27 mouse cellular contexts compared by ENCODE assay signal in genomic region chr12:70929781-70930180, GRCm38 (mm10).
"Had no signal": no experiment of that assay in that cellular context is flagged by ENCODE, and none has a peak within 500 bp of the region (broad histone marks: within the 10 kb centered on the region; RNA-seq: fewer than 3 reads in every experiment).

No protein-coding gene starts in this region.

- H3K36me3 ChIP-seq: heart, embryonic 10.5 days; heart, embryonic 12.5 days; hindbrain, embryonic 10.5 days; hindbrain, embryonic 12.5 days; kidney, embryonic 15.5 days; limb, embryonic 13.5 days; limb, embryonic 15.5 days; liver, embryonic 12.5 days had no signal

- ATAC-seq: hindbrain, embryonic 16.5 days; inflammation-experienced regulatory T-cells, adult 6 months; intestine, embryonic 16.5 days; liver, embryonic 12.5 days had no signal

- H3K4me2 ChIP-seq: heart, embryonic 12.5 days; hindbrain, embryonic 12.5 days; hindbrain, embryonic 14.5 days; kidney, embryonic 15.5 days; limb, embryonic 13.5 days; limb, embryonic 15.5 days; liver, embryonic 12.5 days had no signal

- DNase-seq: gastrocnemius, adult 2 months; gastrocnemius, postnatal 10 days; gastrocnemius, postnatal 25 days; heart, postnatal 10 days; heart, postnatal 4 days; kidney, adult 11 months; kidney, adult 2 months; kidney, adult 9 months; kidney, postnatal 14 days; kidney, postnatal 36 days; layer of hippocampus, adult 9-11 months; layer of hippocampus, postnatal 36 days; left cerebral cortex, postnatal 4 days had no signal

- H3K27ac ChIP-seq: gastrocnemius, adult 2 months; heart, embryonic 10.5 days; hindbrain, embryonic 10.5 days; hindbrain, embryonic 12.5 days; hindbrain, embryonic 14.5 days; kidney, embryonic 15.5 days; kidney, postnatal 0 days; limb, embryonic 13.5 days; limb, embryonic 15.5 days; liver, embryonic 12.5 days; liver, embryonic 14.5 days had no signal

- H3K9ac ChIP-seq: heart, embryonic 12.5 days; hindbrain, embryonic 12.5 days; hindbrain, embryonic 14.5 days; kidney, embryonic 15.5 days; limb, embryonic 13.5 days; limb, embryonic 15.5 days; liver, embryonic 12.5 days; liver, embryonic 14.5 days had no signal

- H3K9me3 ChIP-seq: heart, embryonic 10.5 days; hindbrain, embryonic 12.5 days; limb, embryonic 13.5 days; limb, embryonic 15.5 days; liver, embryonic 12.5 days had no signal

- H3K27me3 ChIP-seq: heart, embryonic 12.5 days; hindbrain, embryonic 12.5 days; kidney, embryonic 15.5 days; limb, embryonic 13.5 days; limb, embryonic 15.5 days; liver, embryonic 12.5 days had no signal

- H3K4me1 ChIP-seq: heart, embryonic 10.5 days; heart, embryonic 12.5 days; hindbrain, embryonic 10.5 days; hindbrain, embryonic 12.5 days; kidney, embryonic 15.5 days; limb, embryonic 13.5 days; limb, embryonic 15.5 days; liver, embryonic 12.5 days had no signal

- H3K4me3 ChIP-seq: gastrocnemius, adult 2 months; heart, embryonic 10.5 days; heart, embryonic 12.5 days; hindbrain, embryonic 10.5 days; hindbrain, embryonic 12.5 days; kidney, embryonic 15.5 days; limb, embryonic 13.5 days; limb, embryonic 15.5 days; liver, embryonic 12.5 days had no signal
